Mouse (Mus musculus) embryonic facial prominence, embryonic 15.5 days (tissue): ENCODE data around the gene Vmn1r221. TPM values are rescaled to one million over a fixed set of nuclear protein-coding genes. Genes with fewer than 3 reads are reported as not detected.

Source experiments
- polyA plus RNA-seq: library from polyadenylated mRNA; unstranded; fragments of >200 nt; fragmentation: Nextera tagmentation; extraction: Ambion mirVana; gene quantifications from 2 replicates; pipeline ENCODE4 v1.2.1, GENCODE M21; 2015

Vmn1r221 gene
- polyA plus RNA-seq, 1 experiment from 2014 or later, result not detected

Other genes starting within 250 kb of the Vmn1r221 start
- gene Vmn1r213, start 206.5 kb upstream of the Vmn1r221 start, polyA plus RNA-seq, result not detected in 2 replicates
- not detected in 2 replicates for gene Vmn1r214, start 183.7 kb upstream of the Vmn1r221 start, polyA plus RNA-seq
- not detected in 2 replicates for gene Vmn1r215, start 146.1 kb upstream of the Vmn1r221 start, polyA plus RNA-seq
- gene Vmn1r217, start 95.9 kb upstream of the Vmn1r221 start, polyA plus RNA-seq, result not detected in 2 replicates
- gene Vmn1r218, start 81.0 kb upstream of the Vmn1r221 start, polyA plus RNA-seq, result 0.01 and 0.07 TPM in 2 replicates
- not detected in 2 replicates for gene Vmn1r219, start 54.8 kb upstream of the Vmn1r221 start, polyA plus RNA-seq
- 0.18 TPM in 1 of 2 replicates, not detected in the other for gene Vmn1r220, start 26.2 kb upstream of the Vmn1r221 start, polyA plus RNA-seq
- not detected in 2 replicates for gene Vmn1r222, start 21.8 kb downstream of the Vmn1r221 start, polyA plus RNA-seq
- gene Vmn1r223, start 33.0 kb downstream of the Vmn1r221 start, polyA plus RNA-seq, result not detected in 2 replicates
- gene Zfp322a, start 155.1 kb downstream of the Vmn1r221 start, polyA plus RNA-seq, result 38.5 and 43.1 TPM in 2 replicates
- gene Abt1, start 209.7 kb downstream of the Vmn1r221 start, polyA plus RNA-seq, result 12.2 and 12.7 TPM in 2 replicates